Mouse (Mus musculus): ENCODE data around the gene Asrgl1.

GRCm38 (mm10) chr19:9090191-9090590, 45.2 kb downstream of the Asrgl1 start:
- no peak for TF ChIP-seq POLR2A (IDR thresholded peaks at IDR 0.05; ENCODE audit: extremely low read depth, insufficient read depth, low read length)
- no peak for TF ChIP-seq CTCF (IDR thresholded peaks at IDR 0.05; ENCODE audit: low read depth, low read length)

Measured in liver, adult 2 months (tissue).